ENCODE assay signal across 30 mouse cellular contexts in the genomic region with DNA sequence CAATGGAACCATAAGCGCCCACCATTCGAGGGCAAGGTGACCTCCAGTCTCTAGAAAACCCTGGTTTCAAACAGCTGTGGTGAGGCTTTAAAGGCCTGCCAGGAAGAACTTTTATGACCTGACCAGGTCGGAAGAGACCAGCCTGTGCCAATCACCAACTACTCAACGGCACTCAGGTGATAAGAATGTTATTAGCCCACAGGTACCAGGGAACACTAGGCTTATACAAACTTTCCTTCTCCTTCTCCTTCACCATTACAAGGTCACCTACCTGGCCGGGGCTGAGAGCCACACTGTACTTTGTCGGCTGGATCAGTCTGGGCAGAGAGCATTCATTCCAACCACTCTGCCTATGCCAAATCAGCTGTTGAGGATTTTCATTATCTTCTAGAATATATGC. TPM values are rescaled to one million over a fixed set of nuclear protein-coding genes. Genes with fewer than 3 reads are reported as not detected.
DNase-seq lines count a peak whose midpoint lies in the region; ATAC-seq and TF ChIP-seq lines count a peak whose summit lies in the region.
"Had no signal": no experiment of that assay in that cellular context is flagged by ENCODE, and none has a peak within 500 bp of the region (broad histone marks: within the 10 kb centered on the region; RNA-seq: fewer than 3 reads in every experiment).

No protein-coding gene starts in this region.

- H3K4me2 ChIP-seq in stomach, postnatal 0 days (replicated peaks; ENCODE audit: low read depth), result no peak overlapping the region
- H3K4me2 ChIP-seq: forebrain, embryonic 13.5 days; heart, embryonic 12.5 days; hindbrain, embryonic 13.5 days; limb, embryonic 13.5 days; liver, embryonic 11.5 days; midbrain, embryonic 11.5 days had no signal

- ATAC-seq in stomach, postnatal 0 days (ENCODE audit: low FRiP score, low TSS enrichment), result peak; percentile 83
- ATAC-seq: forebrain, embryonic 13.5 days; midbrain, embryonic 16.5 days had no signal

- TF ChIP-seq POLR2A in testis, adult 2 months (IDR thresholded peaks at IDR 0.05; ENCODE audit: control insufficient read depth, low read depth, low read length), result no peak

- peak; percentile 11 for DNase-seq in kidney, adult 11 months
- DNase-seq in kidney, postnatal 4 days, result no peak
- DNase-seq in kidney, postnatal 36 days, result peak; percentile 21 to 23
- DNase-seq in kidney, postnatal 10 days, result no peak
- DNase-seq in testis, postnatal 10 days (ENCODE audit: low spot score), result no peak
- no peak for DNase-seq in stomach, postnatal 0 days (ENCODE audit: low spot score)
- DNase-seq in cerebellum, adult 11-12 months, result no peak
- DNase-seq: adrenal gland, adult 8-10 months; cerebellum, adult 8-10 months; cerebellum, postnatal 25 days; gastrocnemius, postnatal 10 days; heart, postnatal 4 days; spleen, adult 18-20 months; thymus, adult 18-20 months; thymus, postnatal 36 days had no signal

- no peak overlapping the region for H3K27ac ChIP-seq in testis, adult 2 months (ENCODE audit: control insufficient read depth, insufficient read depth, low read depth, low read length)
- peak overlapping the region; percentile 61; the same call in 1 of the 2 replicates for H3K27ac ChIP-seq in stomach, postnatal 0 days (replicated peaks)
- H3K27ac ChIP-seq: forebrain, embryonic 13.5 days; hindbrain, embryonic 13.5 days; kidney, postnatal 0 days; limb, embryonic 13.5 days had no signal

- H3K36me3 ChIP-seq in testis, adult 2 months (ENCODE audit: control insufficient read depth, insufficient read depth, low read length), result no peaks in the 10 kb centered on the region
- H3K36me3 ChIP-seq in stomach, postnatal 0 days (ENCODE audit: control insufficient read depth, insufficient read depth, low read length), result no peaks in the 10 kb centered on the region
- H3K36me3 ChIP-seq: G1E; heart, embryonic 12.5 days; hindbrain, embryonic 13.5 days; limb, embryonic 13.5 days had no signal

- no peaks in the 10 kb centered on the region for H3K27me3 ChIP-seq in testis, adult 2 months (ENCODE audit: control insufficient read depth, insufficient read depth, low read length)
- no peaks in the 10 kb centered on the region for H3K27me3 ChIP-seq in stomach, postnatal 0 days (ENCODE audit: control insufficient read depth, insufficient read depth, low read length)
- H3K27me3 ChIP-seq: forebrain, embryonic 13.5 days; heart, embryonic 12.5 days; hindbrain, embryonic 13.5 days; limb, embryonic 13.5 days had no signal

- WGBS in stomach, postnatal 0 days, result 70% methylated on average over 6 of the region's 6 CpGs

- no peak for TF ChIP-seq CTCF in testis, adult 2 months (IDR thresholded peaks at IDR 0.05; ENCODE audit: control insufficient read depth, insufficient read depth, insufficient replicate concordance, low read depth, low read length)
- no peak for TF ChIP-seq CTCF in stomach, postnatal 0 days (IDR thresholded peaks at IDR 0.05; ENCODE audit: low read depth)

- no peak overlapping the region for H3K9ac ChIP-seq in stomach, postnatal 0 days (ENCODE audit: low read length)
- H3K9ac ChIP-seq: forebrain, embryonic 13.5 days; heart, embryonic 12.5 days; hindbrain, embryonic 13.5 days; limb, embryonic 13.5 days had no signal

- H3K4me1 ChIP-seq in testis, adult 2 months (ENCODE audit: control insufficient read depth, insufficient read depth, low read length), result no peaks in the 10 kb centered on the region
- H3K4me1 ChIP-seq in stomach, postnatal 0 days (replicated peaks; ENCODE audit: control insufficient read depth, insufficient read depth), result no peaks in the 10 kb centered on the region; the same call in 1 of the 2 replicates
- H3K4me1 ChIP-seq: forebrain, embryonic 13.5 days; heart, embryonic 12.5 days; hindbrain, embryonic 13.5 days; limb, embryonic 13.5 days had no signal

- no peaks in the 10 kb centered on the region for H3K9me3 ChIP-seq in stomach, postnatal 0 days (ENCODE audit: control insufficient read depth, low read length)
- H3K9me3 ChIP-seq: forebrain, embryonic 13.5 days; hindbrain, embryonic 13.5 days had no signal

- H3K4me3 ChIP-seq in testis, adult 2 months (ENCODE audit: control insufficient read depth, low read depth, low read length), result peak overlapping the region; percentile 49
- no peak overlapping the region for H3K4me3 ChIP-seq in stomach, postnatal 0 days (ENCODE audit: low read depth, low read length)
- H3K4me3 ChIP-seq: forebrain, embryonic 13.5 days; heart, embryonic 12.5 days; hindbrain, embryonic 13.5 days; limb, embryonic 13.5 days had no signal

- TF ChIP-seq EP300 in stomach, postnatal 0 days (optimal IDR thresholded peaks at IDR 0.05), result no peak

RNA-seq across cellular contexts. Expression of a gene that starts 33.9 kb away (rescaled TPM):
- 0.26 and 0.31 TPM in 2 replicates for polyA plus RNA-seq in testis, adult 2 months (2012; rRNA removed)
- polyA plus RNA-seq in stomach, postnatal 0 days (2015; fragmentation: Nextera tagmentation; extraction: Ambion mirVana), result 64.5 and 64.7 TPM in 2 replicates
- polyA plus RNA-seq: G1E; heart, embryonic 12.5 days; heart, postnatal 0 days had no signal

RNA-seq across cellular contexts. Expression of a gene that starts 37.4 kb away (rescaled TPM):
- polyA plus RNA-seq in testis, adult 2 months (2012; rRNA removed), result 0.23 and 0.35 TPM in 2 replicates
- 0.06 TPM in 1 of 2 replicates, not detected in the other for polyA plus RNA-seq in stomach, postnatal 0 days (2015; fragmentation: Nextera tagmentation; extraction: Ambion mirVana)
- polyA plus RNA-seq: embryonic facial prominence, embryonic 11.5 days; forebrain, embryonic 13.5 days; G1E; gonadal fat pad, adult 2 months; heart, embryonic 12.5 days; heart, postnatal 0 days; hindbrain, embryonic 13.5 days; limb, embryonic 13.5 days; liver, embryonic 11.5 days; liver, embryonic 16.5 days; midbrain, embryonic 11.5 days; midbrain, embryonic 16.5 days; neural tube, embryonic 11.5 days had no signal

Comparison
In these comparisons a context has a peak if more than half of its experiments do, and no peak if none do; other contexts are left out.
1. DNase-seq: peak in kidney, adult 11 months (single experiment) and kidney, postnatal 36 days (2 of 2); none in kidney, postnatal 4 days (0 of 2), kidney, postnatal 10 days (single experiment), testis, postnatal 10 days (single experiment), stomach, postnatal 0 days (single experiment) and cerebellum, adult 11-12 months (single experiment).
2. RNA of a gene that starts 33.9 kb away (polyA plus RNA-seq): 64.5 to 64.7 TPM in stomach, postnatal 0 days; 0.26 to 0.31 TPM in testis, adult 2 months; every median in the first group is over 10 times any median in the second.